Mouse (Mus musculus): ENCODE results near the gene Rasa3. TPM values are rescaled to one million over a fixed set of nuclear protein-coding genes. Genes with fewer than 3 reads are reported as not detected.

Rasa3 gene
- total RNA-seq, 2 experiments from 2014 or later = 41.5 to 43.1 TPM

Other genes with a start within 250 kb of the Rasa3 start
- 1 to 10 TPM; 3.0 to 5.5 TPM for gene Tmem255b, start 242.4 kb downstream of the Rasa3 start, total RNA-seq (2021)
- gene Gas6, start 183.1 kb downstream of the Rasa3 start, total RNA-seq (2021) = 100 to 1,000 TPM; 111 to 121 TPM
- gene 1700029H14Rik, start 115.1 kb downstream of the Rasa3 start, total RNA-seq (2021) = under 1 TPM in 1 of 2 experiments, not detected in 1; 0.26 TPM
- not detected for gene Cfap97d2, start 28.3 kb upstream of the Rasa3 start, total RNA-seq (2021)
- gene Cdc16, start 80.1 kb upstream of the Rasa3 start, total RNA-seq (2021) = 10 to 100 TPM; 63.6 to 70.9 TPM
- 10 to 100 TPM; 17.9 to 21.5 TPM for gene Upf3a, start 108.0 kb upstream of the Rasa3 start, total RNA-seq (2021)
- not detected for gene AF366264, start 160.8 kb upstream of the Rasa3 start, total RNA-seq (2021)
- gene Champ1, start 192.0 kb upstream of the Rasa3 start, total RNA-seq (2021) = 10 to 100 TPM; 17.1 to 19.1 TPM
- gene Coprs, start 212.7 kb upstream of the Rasa3 start, total RNA-seq (2021) = 10 to 100 TPM; 13.9 to 19.1 TPM

All from gastrocnemius, postnatal 4 days (tissue).